Mouse (Mus musculus) hindbrain, embryonic 14.5 days (tissue): ENCODE data around the gene Zfp672. TPM values are rescaled to one million over a fixed set of nuclear protein-coding genes. Genes with fewer than 3 reads are reported as not detected.
"Not testable (repeated sequence)": the region's sequence is repeated elsewhere in the genome, so short reads cannot be mapped to it uniquely, and the experiment has no call there.

Source experiments
- ATAC-seq: fragments of 200-750 bp; cut with Nextera tagmentation; 2 replicates; pipeline ENCODE4 v1.8.0; 2017; ENCODE audit warnings: moderate number of reproducible peaks, mild to moderate bottlenecking, moderate TSS enrichment, moderate library complexity; ENCODE audit not compliant: low FRiP score
- DNase-seq: peaks from one replicate; pipeline ENCODE4 v3.0.0-alpha.2; 2015; ENCODE audit warnings: low spot score
- H3K27ac ChIP-seq: fragments of 300-500 bp; sonication (generic); 2 replicates; pipeline ENCODE4 v1.5.1; 2014; ENCODE audit warnings: mild to moderate bottlenecking, moderate library complexity
- H3K27me3 ChIP-seq: fragments of 300-500 bp; sonication (generic); 2 replicates; pipeline ENCODE4 v1.6.1; 2014; ENCODE audit warnings: mild to moderate bottlenecking, low read length, mixed read lengths; ENCODE audit not compliant: control insufficient read depth, insufficient read depth
- H3K36me3 ChIP-seq: fragments of 300-500 bp; sonication (generic); replicated peaks from 2 replicates; pipeline ENCODE4 v1.6.1; 2014; ENCODE audit not compliant: control insufficient read depth, insufficient read depth
- H3K4me1 ChIP-seq: fragments of 300-500 bp; sonication (generic); replicated peaks from 2 replicates; pipeline ENCODE4 v1.6.1; 2014; ENCODE audit warnings: antibody characterized with exemption, low read length, mixed read lengths; ENCODE audit not compliant: control insufficient read depth, insufficient read depth
- H3K4me2 ChIP-seq: fragments of 300-500 bp; sonication (generic); replicated peaks from 2 replicates; pipeline ENCODE4 v1.6.1; 2014; ENCODE audit warnings: mild to moderate bottlenecking, moderate library complexity
- H3K4me3 ChIP-seq: fragments of 300-500 bp; sonication (generic); replicated peaks from 2 replicates; pipeline ENCODE4 v1.5.1; 2014; ENCODE audit warnings: mild to moderate bottlenecking, low read length
- H3K9ac ChIP-seq: fragments of 300-500 bp; sonication (generic); 2 replicates; pipeline ENCODE4 v1.6.1; 2014
- H3K9me3 ChIP-seq: fragments of 300-500 bp; sonication (generic); 2 replicates; pipeline ENCODE4 v1.6.1; 2016; ENCODE audit warnings: low read length; ENCODE audit not compliant: control insufficient read depth
- WGBS: fragments of 180-500 bp; shearing (Covaris S2); extraction: QIAGEN DNeasy Blood & Tissue Kit; methylation state at CpG from one replicate; pipeline ENCODE4 v1.1.7; 2014; 5-methylcytosine and 5-hydroxymethylcytosine counted together
- polyA plus RNA-seq: library from polyadenylated mRNA; unstranded; fragments of >200 nt; fragmentation: Nextera tagmentation; extraction: Ambion mirVana; gene quantifications from 2 replicates; pipeline ENCODE4 v1.2.1, GENCODE M21; 2014

Gene Zfp672
- polyA plus RNA-seq = 38.3 and 44.3 TPM in 2 replicates

- H3K36me3 ChIP-seq = peaks cover 43% of the 10 kb centered on the region
- peak; percentile 96 for DNase-seq
- H3K4me1 ChIP-seq = peaks cover 32% of the 10 kb centered on the region
- H3K9me3 ChIP-seq = peaks cover 3% of the 10 kb centered on the region; the same call in 1 of the 2 replicates
- WGBS = under 1% methylated on average over 52 of the region's 52 CpGs
- peak within 1 kb of the TSS; percentile 78 for H3K27ac ChIP-seq
- H3K27me3 ChIP-seq = no peaks in the 10 kb centered on the region
- H3K9ac ChIP-seq = peak within 1 kb of the TSS; percentile 81
- ATAC-seq = peak; percentile 96
- H3K4me2 ChIP-seq = peak within 1 kb of the TSS; percentile 74
- peak within 1 kb of the TSS; percentile 56 for H3K4me3 ChIP-seq
These were observed at the start of gene Zfp672, which contains the start of gene Sh3bp5l for GRCm38 (mm10) chr11:58330276-58331148. TSS of gene Zfp672 (minus strand) at chr11:58330339. TSS of gene Sh3bp5l (plus strand) at chr11:58330724.

- ATAC-seq (no peak), DNase-seq (no peak)
- no peaks in the 10 kb centered on the region for H3K4me1 ChIP-seq
- H3K27ac ChIP-seq = no peak overlapping the region
- H3K27me3 ChIP-seq = no peaks in the 10 kb centered on the region
- no peak overlapping the region for H3K4me2 ChIP-seq
- no peak overlapping the region for H3K9ac ChIP-seq
- WGBS = 93% methylated on average over 1 of the region's 1 CpGs
- no peaks in the 10 kb centered on the region for H3K36me3 ChIP-seq
- H3K4me3 ChIP-seq = no peak overlapping the region
- H3K9me3 ChIP-seq = no peaks in the 10 kb centered on the region
These were observed 49.4 kb upstream of the Zfp672 start for GRCm38 (mm10) chr11:58379516-58379915.

DNA sequence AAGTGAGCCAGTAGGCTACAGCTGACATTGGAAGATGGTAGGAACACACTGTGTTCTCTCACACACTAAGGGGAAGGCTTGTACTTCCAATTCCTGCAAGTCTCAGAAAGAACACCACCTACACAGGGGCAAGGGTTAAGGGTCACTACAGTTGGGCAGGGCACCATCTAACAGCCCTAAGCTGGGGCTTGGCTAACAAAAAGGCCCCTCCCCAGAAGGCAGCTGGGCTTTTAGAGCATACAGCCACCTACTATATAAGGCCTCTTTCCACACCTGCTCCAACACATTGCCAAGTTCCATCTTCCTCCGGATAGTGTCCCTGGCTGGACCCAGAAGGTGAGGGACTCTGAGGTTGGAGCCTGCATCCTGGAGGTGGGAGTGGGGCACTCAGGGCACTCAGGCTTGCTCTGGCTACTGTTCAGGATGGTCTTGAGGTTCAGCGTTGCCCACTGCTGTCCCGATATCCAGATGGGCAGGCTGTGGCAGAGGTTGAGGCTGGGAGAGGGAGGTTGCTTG is 48.7 kb upstream of the Zfp672 start, which contains the start of gene Lypd8:
Gene Lypd8 (plus strand): TSS at position 281 of the 516 bp plus-strand sequence.
- no peak for ATAC-seq
- no peaks in the 10 kb centered on the region for H3K36me3 ChIP-seq
- H3K9ac ChIP-seq = no peak within 1 kb of the TSS
- WGBS = 91% methylated on average over 3 of the region's 3 CpGs
- H3K4me3 ChIP-seq = no peak within 1 kb of the TSS
- no peaks in the 10 kb centered on the region for H3K4me1 ChIP-seq
- H3K9me3 ChIP-seq = no peaks in the 10 kb centered on the region
- H3K4me2 ChIP-seq = no peak within 1 kb of the TSS
- H3K27me3 ChIP-seq = no peaks in the 10 kb centered on the region
- DNase-seq = no peak
- H3K27ac ChIP-seq = no peak within 1 kb of the TSS

DNA sequence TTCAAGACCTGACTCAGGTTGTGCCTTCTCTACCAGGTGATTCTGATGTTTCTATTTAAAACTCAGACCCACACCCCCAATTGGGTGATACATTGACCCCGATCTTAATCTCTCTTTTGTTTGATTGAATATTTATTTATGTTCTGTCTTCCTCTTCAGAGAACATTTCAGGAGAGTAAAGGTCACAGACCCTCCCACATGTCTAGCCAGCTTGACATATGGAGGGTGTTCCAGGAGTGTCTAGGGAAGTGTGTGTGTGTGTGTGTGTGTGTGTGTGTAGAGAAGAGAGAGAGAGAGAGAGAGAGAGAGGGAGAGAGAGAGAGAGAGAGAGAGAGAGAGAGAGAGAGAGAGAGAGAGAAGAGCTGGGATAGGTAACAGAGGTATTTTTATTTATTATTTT is 47.5 kb upstream of the Zfp672 start:
- WGBS = 74% methylated on average over 1 of the region's 1 CpGs
- Histone ChIP-seq H3K4me3 (no peak overlapping the region), H3K27ac (no peak overlapping the region), H3K9ac (no peak overlapping the region), H3K9me3 (no peaks in the 10 kb centered on the region), H3K27me3 (no peaks in the 10 kb centered on the region), H3K4me2 (no peak overlapping the region), H3K4me1 (no peaks in the 10 kb centered on the region), H3K36me3 (no peaks in the 10 kb centered on the region)
- ATAC-seq (no peak), DNase-seq (no peak)

DNA sequence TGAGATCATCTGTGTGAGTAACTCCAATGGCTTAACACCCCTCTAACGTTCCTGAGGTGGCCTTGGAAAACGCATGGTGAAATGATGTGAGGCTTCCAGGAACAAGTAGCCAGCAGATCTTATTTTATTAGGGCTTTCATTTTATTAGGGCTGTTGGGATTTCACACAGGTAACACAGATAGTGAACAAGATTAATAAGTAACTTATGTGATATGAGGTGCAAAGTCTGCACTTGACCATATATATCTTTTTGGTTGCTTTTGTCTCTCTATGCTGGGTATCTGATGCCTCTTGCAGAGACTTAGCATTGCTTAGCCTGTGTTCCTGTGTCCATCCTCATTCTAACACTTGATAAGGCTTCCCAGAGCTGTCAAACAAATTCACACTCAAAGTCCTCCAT is 47.1 kb upstream of the Zfp672 start:
- no peak overlapping the region for H3K4me2 ChIP-seq
- H3K36me3 ChIP-seq = no peaks in the 10 kb centered on the region
- no peak overlapping the region for H3K27ac ChIP-seq
- 90% methylated on average over 2 of the region's 2 CpGs for WGBS
- H3K4me3 ChIP-seq = no peak overlapping the region
- H3K9me3 ChIP-seq = no peaks in the 10 kb centered on the region
- H3K4me1 ChIP-seq = no peaks in the 10 kb centered on the region
- H3K27me3 ChIP-seq = no peaks in the 10 kb centered on the region
- ATAC-seq (no peak), DNase-seq (no peak)
- no peak overlapping the region for H3K9ac ChIP-seq

GRCm38 (mm10) chr11:58366191-58366590 is 36.1 kb upstream of the Zfp672 start:
- H3K9ac ChIP-seq, H3K4me3 ChIP-seq, DNase-seq, H3K4me1 ChIP-seq, H3K4me2 ChIP-seq, H3K9me3 ChIP-seq, ATAC-seq, H3K27ac ChIP-seq, H3K36me3 ChIP-seq, H3K27me3 ChIP-seq: not testable (repeated sequence)
- no CpG with 5 or more reads among the region's 6 CpGs for WGBS

DNA sequence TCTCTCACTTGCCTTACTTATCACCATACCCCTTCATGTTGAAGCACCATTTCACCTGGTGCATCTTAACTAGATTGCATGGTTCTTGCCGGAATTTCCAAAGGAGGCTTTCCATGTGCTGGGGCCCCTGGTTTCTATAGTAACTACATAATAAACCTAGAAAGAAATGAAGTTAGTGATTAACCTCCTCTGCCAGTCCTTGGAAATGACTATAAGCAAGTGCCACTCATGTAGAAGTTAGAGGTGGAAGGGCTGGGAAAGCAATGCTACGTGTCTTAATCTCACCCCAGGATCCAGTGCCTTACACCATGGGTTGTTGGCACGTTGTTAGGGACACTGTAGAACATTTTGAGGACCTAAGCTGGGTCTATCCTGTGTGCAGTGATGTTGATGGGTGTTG is 34.3 kb upstream of the Zfp672 start:
- Histone ChIP-seq H3K9ac (no peak overlapping the region), H3K4me2 (no peak overlapping the region), H3K27ac (no peak overlapping the region), H3K4me3 (no peak overlapping the region), H3K36me3 (no peaks in the 10 kb centered on the region), H3K4me1 (no peaks in the 10 kb centered on the region), H3K27me3 (no peaks in the 10 kb centered on the region), H3K9me3 (no peaks in the 10 kb centered on the region)
- no peak for DNase-seq
- ATAC-seq = no peak
- WGBS = 68% methylated on average over 3 of the region's 3 CpGs

- not testable (repeated sequence) for H3K9me3 ChIP-seq, H3K27me3 ChIP-seq, H3K4me1 ChIP-seq, H3K9ac ChIP-seq, H3K27ac ChIP-seq, H3K4me2 ChIP-seq, DNase-seq, H3K36me3 ChIP-seq, ATAC-seq, H3K4me3 ChIP-seq
- WGBS = no CpG with 5 or more reads among the region's 6 CpGs
These were observed 32.4 kb upstream of the Zfp672 start for GRCm38 (mm10) chr11:58362562-58362961.

GRCm38 (mm10) chr11:58357844-58358534 is 27.9 kb upstream of the Zfp672 start:
- H3K4me2 ChIP-seq = no peak overlapping the region
- 85% methylated on average over 6 of the region's 6 CpGs for WGBS
- ATAC-seq (no peak), DNase-seq (no peak)
- H3K27ac ChIP-seq = no peak overlapping the region
- no peak overlapping the region for H3K4me3 ChIP-seq
- H3K4me1 ChIP-seq = no peaks in the 10 kb centered on the region
- H3K9ac ChIP-seq = no peak overlapping the region
- H3K27me3 ChIP-seq = no peaks in the 10 kb centered on the region
- no peaks in the 10 kb centered on the region for H3K36me3 ChIP-seq
- no peaks in the 10 kb centered on the region for H3K9me3 ChIP-seq
